Mouse (Mus musculus) urinary bladder, adult 18-20 months (tissue): ENCODE data around the gene Trpm3.

Source experiments
- DNase-seq, 2 experiments: peaks; one replicate each; pipeline ENCODE4 v3.0.0; 2022; ENCODE audit warnings: low spot score in 2 of 2, mixed read lengths in 2 of 2

Trpm3 gene

GRCm38 (mm10) chr19:22138590-22139421, at the start of gene Trpm3:
Gene Trpm3, plus strand, starts transcription at chr19:22139046.
- DNase-seq, result peak in 1 of 2 experiments; percentile 18

- no peak for DNase-seq
These were observed 38.3 kb upstream of the Trpm3 start for GRCm38 (mm10) chr19:22100582-22100981.

DNA sequence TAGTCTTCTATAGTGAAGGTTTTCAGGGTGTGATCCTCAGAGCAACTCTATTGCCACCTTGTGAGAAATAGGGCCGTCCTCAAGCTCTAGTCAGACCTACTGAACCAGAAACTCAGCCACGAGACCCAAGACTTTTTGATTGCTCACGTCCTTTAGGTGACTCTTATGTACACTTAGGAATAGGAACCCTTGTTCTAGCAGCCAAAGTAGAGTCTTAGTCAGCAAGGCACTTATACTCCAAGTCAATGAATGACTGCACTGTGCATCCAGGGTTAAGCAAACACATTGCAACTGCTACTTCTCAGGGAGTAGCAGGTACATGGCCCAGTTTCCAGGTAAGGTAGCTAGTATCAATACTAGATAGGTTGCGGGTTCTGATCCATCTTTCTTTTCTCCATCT, 35.0 kb upstream of the Trpm3 start:
- DNase-seq, result no peak

- DNase-seq, result no peak
These were observed 33.9 kb upstream of the Trpm3 start for GRCm38 (mm10) chr19:22104848-22105484.

- DNase-seq, result no peak
These were observed 33.2 kb upstream of the Trpm3 start for GRCm38 (mm10) chr19:22105648-22106047.

DNA sequence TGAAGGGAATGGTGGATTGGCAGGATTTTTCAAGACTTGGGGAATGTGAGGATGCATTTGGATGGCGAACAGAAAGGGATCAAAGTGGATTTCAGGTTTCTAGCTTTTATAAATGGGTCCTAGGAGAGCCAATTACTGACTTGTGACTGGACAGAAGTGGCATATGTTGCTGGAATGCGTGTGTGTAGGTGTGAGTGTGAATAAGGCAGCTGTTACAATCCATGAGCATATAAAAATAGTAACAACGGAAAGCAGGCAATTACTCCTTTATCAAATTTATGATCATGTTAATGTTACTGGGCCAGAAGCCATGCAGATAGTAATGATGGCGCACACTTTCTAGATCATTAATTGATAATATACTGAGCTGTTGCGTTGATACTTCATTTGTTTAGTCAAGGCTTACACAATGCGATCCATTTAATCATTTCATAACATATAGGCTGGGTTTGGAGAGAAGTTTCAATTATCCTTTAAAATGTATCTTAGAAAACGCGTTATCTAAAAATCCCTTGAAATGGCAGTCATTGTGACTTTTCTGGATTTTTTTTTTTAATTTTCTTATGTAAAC, 29.9 kb upstream of the Trpm3 start:
- no peak for DNase-seq

DNA sequence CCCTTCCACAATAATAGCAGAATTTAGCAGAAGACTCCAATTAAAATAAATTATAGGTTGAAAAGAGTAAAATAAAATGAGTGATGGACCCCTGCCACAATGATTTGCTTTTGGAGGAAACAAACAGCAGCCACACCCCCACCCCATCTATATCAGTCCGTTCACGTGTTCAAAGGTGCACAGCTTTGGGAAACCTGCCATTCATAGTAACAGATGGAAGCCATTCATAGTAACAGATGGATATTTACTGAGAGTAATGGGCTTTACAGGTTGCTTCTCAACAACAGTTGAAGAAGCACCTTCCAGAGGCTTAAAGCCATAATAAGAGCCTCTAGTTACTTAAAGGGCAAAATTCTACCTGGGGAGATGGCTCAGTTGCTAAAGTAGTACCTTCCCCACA, 17.9 kb upstream of the Trpm3 start:
- no peak for DNase-seq

- DNase-seq, result no peak
These were observed 17.2 kb upstream of the Trpm3 start for GRCm38 (mm10) chr19:22121631-22122030.

- no peak for DNase-seq
These were observed 6.2 kb upstream of the Trpm3 start for GRCm38 (mm10) chr19:22132626-22133025.

GRCm38 (mm10) chr19:22178549-22178948, 39.7 kb downstream of the Trpm3 start:
- no peak for DNase-seq

DNA sequence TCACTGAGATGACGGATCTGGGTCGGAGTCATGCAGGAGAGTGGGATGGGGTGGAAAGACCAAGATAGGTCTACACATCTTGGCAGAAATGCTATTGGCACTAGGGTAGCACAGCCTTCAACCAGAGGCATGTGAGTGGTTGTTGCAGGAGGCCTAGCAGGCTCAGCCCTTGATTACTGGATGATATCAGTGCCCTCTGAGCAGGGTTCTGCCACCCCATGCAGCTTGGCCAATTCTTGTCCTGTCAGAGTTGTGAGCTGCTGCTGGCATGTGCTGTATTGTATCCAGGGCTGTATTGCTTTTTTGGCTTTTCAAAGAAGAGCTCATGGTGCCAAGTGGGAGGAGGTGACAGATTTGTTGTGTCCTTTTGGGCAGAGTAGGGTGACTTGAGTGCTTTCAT, 40.2 kb downstream of the Trpm3 start:
- DNase-seq, result no peak

DNA sequence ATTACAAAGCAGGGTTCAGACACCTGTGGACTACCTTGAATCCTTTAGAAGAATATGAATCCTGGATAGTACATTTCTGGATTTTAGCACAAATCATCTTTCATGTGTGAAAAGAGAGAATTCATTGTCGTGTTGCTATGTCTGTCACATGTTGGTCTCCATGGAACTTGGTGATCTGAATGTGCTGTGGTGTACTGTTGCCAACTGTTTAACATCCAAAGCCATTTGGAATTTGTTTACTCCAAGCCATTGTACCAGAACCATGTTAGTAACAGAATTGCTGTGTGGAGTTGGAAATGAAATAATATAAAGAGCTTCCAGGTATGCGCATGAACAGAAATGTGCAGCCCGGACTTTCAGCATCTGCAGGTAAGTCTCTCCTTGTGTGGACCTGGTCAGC, 41.3 kb downstream of the Trpm3 start:
- no peak for DNase-seq

DNA sequence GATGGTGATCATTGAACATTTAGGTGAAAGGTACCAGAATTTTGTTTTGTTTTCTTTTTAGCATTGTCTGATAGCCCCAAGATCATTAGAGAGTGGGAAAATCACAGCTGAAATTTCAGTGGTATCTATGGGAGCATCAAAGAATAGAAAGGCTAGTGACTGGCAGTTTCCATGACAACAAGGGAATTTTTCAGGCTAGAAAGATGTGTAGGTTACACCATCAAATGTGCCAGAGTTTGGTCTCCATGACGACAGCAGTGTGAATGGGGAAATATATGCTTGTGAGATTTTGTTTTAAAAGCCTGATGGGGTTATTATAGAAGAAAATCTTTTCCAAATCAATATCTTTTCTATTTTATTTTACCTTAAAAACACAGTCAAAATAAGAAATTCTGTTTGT, 50.9 kb downstream of the Trpm3 start:
- no peak for DNase-seq

GRCm38 (mm10) chr19:22222520-22222919, 83.7 kb downstream of the Trpm3 start:
- DNase-seq, result no peak

- no peak for DNase-seq
These were observed 95.3 kb downstream of the Trpm3 start for GRCm38 (mm10) chr19:22234187-22234586.

DNA sequence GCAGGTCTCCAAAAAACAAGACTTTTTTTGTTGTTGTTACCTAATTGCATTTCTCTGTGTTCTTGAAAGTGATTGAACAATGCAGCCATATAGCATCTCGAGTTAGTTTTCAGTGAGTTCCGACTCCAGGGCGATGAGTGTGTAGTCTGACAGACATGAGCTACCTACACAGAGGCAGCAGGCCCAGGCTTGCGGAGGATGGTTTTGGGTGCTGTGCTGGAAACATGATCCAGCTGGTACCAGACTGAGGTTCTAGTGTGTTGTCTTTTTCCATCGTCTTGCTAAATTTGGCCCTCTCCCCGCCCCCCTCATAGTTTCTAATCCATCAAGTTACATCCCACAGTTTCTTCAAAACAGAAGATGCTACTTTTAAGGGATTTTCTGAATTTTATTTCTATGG, 110.2 kb downstream of the Trpm3 start:
- DNase-seq, result no peak

- DNase-seq, result no peak
These were observed 134.1 kb downstream of the Trpm3 start for GRCm38 (mm10) chr19:22272916-22273315.

GRCm38 (mm10) chr19:22284651-22285050, 145.8 kb downstream of the Trpm3 start:
- no peak for DNase-seq

DNA sequence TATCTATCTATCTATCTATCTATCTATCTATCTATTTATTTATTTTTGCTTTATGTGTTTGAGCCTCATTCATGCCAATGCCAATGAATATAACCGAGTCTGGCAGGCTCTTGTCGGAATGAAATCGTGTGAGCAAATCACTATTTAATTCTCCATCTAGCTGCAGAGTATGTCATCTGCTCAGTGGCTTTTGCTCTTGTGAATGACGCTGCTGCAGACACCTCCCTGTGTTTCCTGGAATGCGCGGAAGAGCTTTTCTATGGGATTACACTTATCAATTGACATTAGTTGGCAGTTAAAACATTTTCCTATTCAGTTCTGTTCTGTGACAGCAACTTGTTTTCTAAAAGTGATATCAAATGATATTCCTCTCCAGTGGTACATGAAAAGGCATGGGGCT, 153.8 kb downstream of the Trpm3 start:
- no peak for DNase-seq

GRCm38 (mm10) chr19:22300906-22301305, 162.1 kb downstream of the Trpm3 start:
- no peak for DNase-seq

GRCm38 (mm10) chr19:22303021-22303951, 164.4 kb downstream of the Trpm3 start:
- no peak for DNase-seq
